Mouse (Mus musculus) embryonic fibroblast, embryonic 13.5 days (primary cell): ENCODE measurements around the gene Myg1. TPM values are rescaled to one million over a fixed set of nuclear protein-coding genes. Genes with fewer than 3 reads are reported as not detected.

Experiments used
- H3K27ac ChIP-seq: 2 replicates; pipeline ENCODE4 v1.5.1; 2012; ENCODE audit warnings: low read length, control low read depth, inconsistent platforms; ENCODE audit not compliant: insufficient read depth
- H3K4me1 ChIP-seq: 2 replicates; pipeline ENCODE4 v1.6.1; 2011; ENCODE audit warnings: low read length; ENCODE audit not compliant: control insufficient read depth, insufficient read depth
- H3K4me3 ChIP-seq: 2 replicates; pipeline ENCODE4 v1.5.1; 2011; ENCODE audit warnings: mild to moderate bottlenecking, control low read depth, low read length; ENCODE audit not compliant: insufficient read depth
- CTCF ChIP-seq: IDR thresholded peaks from 2 replicates; pipeline ENCODE4 v1.5.1; 2011; ENCODE audit warnings: mild to moderate bottlenecking, control low read depth, low read length, moderate library complexity, borderline replicate concordance; ENCODE audit not compliant: insufficient read depth
- POLR2A ChIP-seq: IDR thresholded peaks from 2 replicates; pipeline ENCODE4 v1.6.1; 2011; ENCODE audit warnings: low read depth, mild to moderate bottlenecking, control low read depth, low read length, moderate library complexity
- polyA plus RNA-seq: library from polyadenylated mRNA; stranded (reverse); fragments of >200 nt; gene quantifications from 2 replicates; pipeline ENCODE4 v1.2.4, GENCODE M21; 2011; ENCODE audit warnings: low read depth; ENCODE audit not compliant: missing spikeins, insufficient read length

Gene Myg1
- polyA plus RNA-seq, 1 experiment: 42.8 TPM

DNA sequence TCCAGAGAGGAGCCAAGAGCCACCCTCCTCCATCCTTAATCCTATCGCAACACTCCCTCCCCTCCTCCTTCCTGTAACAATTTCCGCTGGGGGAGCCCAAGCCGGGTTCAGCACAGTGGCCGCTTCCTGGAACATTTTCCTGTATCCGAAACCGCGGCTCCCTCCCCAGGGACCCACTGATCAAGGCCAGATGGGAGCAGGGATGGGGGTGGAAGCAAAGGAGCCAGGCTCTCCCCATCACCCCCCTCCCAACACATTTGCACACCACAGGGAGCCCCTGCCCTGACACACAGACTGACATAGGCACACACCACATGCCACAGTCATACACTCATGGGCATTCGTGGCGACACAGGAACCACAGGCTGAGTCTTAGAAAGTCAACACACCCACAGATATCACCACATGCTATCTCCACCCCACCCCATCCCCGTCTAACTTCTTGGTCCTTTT lies 46.3 kb downstream of the Myg1 start:
- no peak overlapping the region for H3K4me3 ChIP-seq
- H3K4me1 ChIP-seq: 0 out of 2 replicates have a peak, but pooled peaks cover 6% of the 10 kb centered on the region
- no peak for TF ChIP-seq CTCF
- TF ChIP-seq POLR2A: no peak
- H3K27ac ChIP-seq: peak overlapping the region; percentile 92

DNA sequence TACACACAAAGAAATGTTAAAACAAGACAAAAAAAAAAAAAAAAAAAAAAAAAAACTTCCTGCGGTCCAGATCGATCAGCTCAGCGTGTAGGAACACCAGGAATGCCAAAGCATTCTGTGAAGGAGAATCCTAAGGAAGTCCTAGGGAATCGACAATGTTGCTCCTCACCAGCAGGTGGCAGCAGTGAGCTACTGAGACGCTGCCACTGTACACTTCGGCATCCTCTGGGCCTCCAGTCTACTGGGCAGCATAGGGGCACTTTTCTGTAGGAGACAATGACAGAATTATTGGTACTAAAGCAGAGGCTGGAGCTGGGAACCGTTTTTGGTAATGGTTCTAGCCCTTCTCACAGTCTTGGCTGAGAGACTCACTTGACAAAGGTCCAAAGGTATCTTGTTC lies 50.1 kb downstream of the Myg1 start:
- no peak overlapping the region for H3K27ac ChIP-seq
- H3K4me1 ChIP-seq: 0 out of 2 replicates have a peak, but pooled peaks cover 6% of the 10 kb centered on the region
- TF ChIP-seq CTCF: peak; percentile 95
- no peak for TF ChIP-seq POLR2A
- H3K4me3 ChIP-seq: no peak overlapping the region

DNA sequence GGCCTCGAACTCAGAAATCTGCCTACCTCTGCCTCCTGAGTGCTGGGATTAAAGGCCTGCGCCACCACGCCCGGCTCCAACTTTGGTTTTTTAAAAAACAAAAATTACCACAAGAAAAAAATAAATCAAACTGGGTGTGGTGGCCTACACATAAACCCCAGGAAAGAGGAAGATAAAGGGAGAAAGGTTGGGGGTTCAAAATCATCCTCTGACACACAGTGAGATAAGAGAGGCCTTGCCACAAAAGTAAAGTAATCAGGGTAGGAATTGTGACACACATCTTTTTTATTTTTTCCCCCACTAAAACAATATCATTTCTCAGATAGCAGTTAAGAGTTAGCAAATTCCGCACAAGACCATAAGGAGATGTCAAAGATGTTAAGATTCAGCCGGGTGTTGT lies 52.2 kb downstream of the Myg1 start:
- Histone ChIP-seq H3K27ac (no peak overlapping the region), H3K4me1 (no peaks in the 10 kb centered on the region), H3K4me3 (no peak overlapping the region)
- TF ChIP-seq CTCF: no peak
- no peak for TF ChIP-seq POLR2A

DNA sequence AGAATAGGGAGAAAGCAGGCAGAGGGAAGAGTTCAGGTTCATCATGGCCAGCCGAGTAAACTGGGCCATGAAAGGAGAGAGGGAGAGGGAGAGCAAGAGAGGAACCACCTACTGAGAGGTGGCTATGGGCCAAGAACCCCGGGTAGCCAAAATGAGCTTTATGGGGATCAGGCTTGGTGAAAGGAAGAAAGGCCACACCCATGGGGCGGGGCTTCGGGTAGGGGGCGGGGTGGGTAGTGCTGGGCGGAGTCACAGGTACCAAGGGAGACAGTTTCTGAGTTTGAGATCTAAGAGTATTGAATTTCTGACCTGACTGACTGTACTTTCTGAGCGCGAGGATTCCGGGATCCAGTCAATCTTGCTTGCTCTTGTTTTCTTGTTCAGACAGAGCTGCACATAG lies 55.1 kb downstream of the Myg1 start:
- Histone ChIP-seq H3K4me3 (no peak overlapping the region), H3K4me1 (no peaks in the 10 kb centered on the region), H3K27ac (no peak overlapping the region)
- TF ChIP-seq CTCF (no peak), POLR2A (no peak)

Other genes starting within 250 kb of the Myg1 start
- 61.8 and 71.1 TPM in 2 replicates for gene Tns2, start 231.3 kb upstream of the Myg1 start, polyA plus RNA-seq
- 35.5 and 36.0 TPM in 2 replicates for gene Spryd3, start 195.5 kb upstream of the Myg1 start, polyA plus RNA-seq
- 43.0 and 55.0 TPM in 2 replicates for gene Igfbp6, start 187.3 kb upstream of the Myg1 start, polyA plus RNA-seq
- 1.3 and 2.6 TPM in 2 replicates for gene Soat2, start 181.2 kb upstream of the Myg1 start, polyA plus RNA-seq
- 40.9 and 49.5 TPM in 2 replicates for gene Zfp740, start 128.5 kb upstream of the Myg1 start, polyA plus RNA-seq
- gene Csad, start 127.0 kb upstream of the Myg1 start, polyA plus RNA-seq: 36.5 and 42.7 TPM in 2 replicates
- gene Itgb7, start 99.8 kb upstream of the Myg1 start, polyA plus RNA-seq: 0.51 TPM in 1 of 2 replicates, not detected in the other
- 70.6 and 91.2 TPM in 2 replicates for gene Rarg, start 74.2 kb upstream of the Myg1 start, polyA plus RNA-seq
- 0.30 TPM in 1 of 2 replicates, not detected in the other for gene Gm9918, start 61.1 kb upstream of the Myg1 start, polyA plus RNA-seq
- 47.3 and 55.8 TPM in 2 replicates for gene Mfsd5, start 52.3 kb upstream of the Myg1 start, polyA plus RNA-seq
- gene Espl1, start 35.4 kb upstream of the Myg1 start, polyA plus RNA-seq: 14.5 and 20.1 TPM in 2 replicates
- 239 and 257 TPM in 2 replicates for gene Pfdn5, start 5.6 kb upstream of the Myg1 start, polyA plus RNA-seq
- 107 and 109 TPM in 2 replicates for gene Aaas, start 19.1 kb downstream of the Myg1 start, polyA plus RNA-seq
- 0.52 and 1.1 TPM in 2 replicates for gene Sp7, start 35.5 kb downstream of the Myg1 start, polyA plus RNA-seq
- gene Sp1, start 74.4 kb downstream of the Myg1 start, polyA plus RNA-seq: 42.6 and 51.9 TPM in 2 replicates
- gene Amhr2, start 113.7 kb downstream of the Myg1 start, polyA plus RNA-seq: not detected in 2 replicates
- gene Prr13, start 127.3 kb downstream of the Myg1 start, polyA plus RNA-seq: 127 and 155 TPM in 2 replicates
- 653 and 702 TPM in 2 replicates for gene Pcbp2, start 138.8 kb downstream of the Myg1 start, polyA plus RNA-seq
- gene Gm10337, start 172.0 kb downstream of the Myg1 start, polyA plus RNA-seq: not detected in 2 replicates
- gene Map3k12, start 185.4 kb downstream of the Myg1 start, polyA plus RNA-seq: 19.1 and 20.9 TPM in 2 replicates
- gene Tarbp2, start 186.5 kb downstream of the Myg1 start, polyA plus RNA-seq: 39.5 and 44.5 TPM in 2 replicates
- gene Npff, start 193.2 kb downstream of the Myg1 start, polyA plus RNA-seq: 1.2 and 1.4 TPM in 2 replicates